Mouse (Mus musculus): ENCODE data around the gene Kif6.

Kif6 gene

DNA sequence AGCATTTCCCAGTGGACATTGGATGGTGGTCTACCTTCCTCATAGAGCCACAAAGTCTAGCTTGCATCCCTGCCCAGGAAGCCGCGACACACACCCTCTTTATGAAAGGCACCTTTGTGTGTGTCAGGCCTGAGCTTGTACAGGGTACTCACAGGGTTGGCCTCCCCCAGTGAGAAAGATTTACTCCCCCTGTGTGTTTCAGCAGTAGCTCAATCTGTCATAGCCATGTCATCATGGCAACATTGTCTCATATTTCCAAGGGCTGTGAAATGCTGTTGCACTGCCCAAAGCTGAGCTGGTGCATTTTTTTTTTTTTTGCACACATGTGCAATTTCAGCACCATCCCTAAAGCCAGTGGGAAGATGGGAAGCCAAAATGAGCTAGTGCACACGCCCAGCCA lies 224.3 kb downstream of the Kif6 start:
- DNase-seq (ENCODE audit: low read depth, low spot score), result no peak

DNA sequence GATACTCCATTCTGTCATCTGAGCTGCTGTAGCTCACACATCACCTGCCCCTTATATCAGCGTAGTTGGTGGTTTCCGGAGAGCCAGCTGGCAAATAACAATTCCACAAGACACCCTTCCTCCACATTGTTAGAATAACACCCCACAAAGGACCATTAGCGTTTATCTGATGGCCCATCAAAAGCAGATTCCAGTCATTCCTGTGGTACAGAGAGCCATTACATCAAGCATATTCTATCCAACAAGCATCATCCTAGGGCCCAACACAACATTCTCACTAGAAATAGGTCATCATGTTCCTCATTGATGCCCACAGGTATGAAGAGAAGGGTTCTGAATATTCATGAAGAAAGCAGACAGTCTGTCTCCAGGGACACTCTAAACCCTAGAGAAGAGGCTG lies 236.3 kb downstream of the Kif6 start:
- DNase-seq (ENCODE audit: low read depth, low spot score), result no peak

DNA sequence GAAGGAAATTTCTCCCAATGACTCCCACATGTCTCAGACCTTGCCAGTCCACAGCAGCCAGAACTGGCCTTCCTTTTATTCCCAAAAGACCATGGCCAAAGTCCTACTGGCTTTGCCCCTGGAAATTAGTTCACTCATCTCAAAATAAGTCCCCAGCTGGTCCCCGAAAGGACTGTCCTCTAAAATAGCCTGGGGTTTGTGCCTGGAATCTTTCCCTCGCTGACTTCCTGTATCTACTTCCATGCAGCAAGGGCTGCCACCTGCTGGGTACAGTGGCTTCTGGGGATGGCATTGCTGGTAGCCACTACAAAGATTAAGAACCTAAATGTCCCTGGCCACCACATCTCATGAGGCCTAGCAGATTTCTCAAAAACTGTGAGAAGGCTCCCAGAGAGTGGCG lies 237.2 kb downstream of the Kif6 start:
- no peak for DNase-seq (ENCODE audit: low read depth, low spot score)

DNA sequence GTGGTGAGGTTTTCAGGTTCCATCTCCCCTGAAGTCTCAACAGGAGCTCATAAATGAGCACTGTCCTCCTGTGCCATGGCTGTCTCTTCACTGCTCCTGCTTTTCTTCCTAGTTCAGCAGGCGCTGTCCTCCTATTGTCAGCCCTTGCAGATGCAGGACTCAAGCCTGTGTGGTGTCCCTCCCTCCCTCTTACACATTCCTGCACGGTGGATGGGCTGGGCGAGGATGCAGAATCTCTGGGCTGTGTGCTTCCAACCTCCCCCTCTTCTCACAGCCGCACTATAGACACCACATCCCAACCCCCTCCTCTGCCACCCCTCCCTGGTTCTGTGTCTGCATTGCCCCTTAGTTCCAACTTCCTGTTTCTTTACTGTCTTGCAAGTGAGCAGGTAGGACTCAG lies 240.8 kb downstream of the Kif6 start:
- no peak for DNase-seq (ENCODE audit: low read depth, low spot score)

DNA sequence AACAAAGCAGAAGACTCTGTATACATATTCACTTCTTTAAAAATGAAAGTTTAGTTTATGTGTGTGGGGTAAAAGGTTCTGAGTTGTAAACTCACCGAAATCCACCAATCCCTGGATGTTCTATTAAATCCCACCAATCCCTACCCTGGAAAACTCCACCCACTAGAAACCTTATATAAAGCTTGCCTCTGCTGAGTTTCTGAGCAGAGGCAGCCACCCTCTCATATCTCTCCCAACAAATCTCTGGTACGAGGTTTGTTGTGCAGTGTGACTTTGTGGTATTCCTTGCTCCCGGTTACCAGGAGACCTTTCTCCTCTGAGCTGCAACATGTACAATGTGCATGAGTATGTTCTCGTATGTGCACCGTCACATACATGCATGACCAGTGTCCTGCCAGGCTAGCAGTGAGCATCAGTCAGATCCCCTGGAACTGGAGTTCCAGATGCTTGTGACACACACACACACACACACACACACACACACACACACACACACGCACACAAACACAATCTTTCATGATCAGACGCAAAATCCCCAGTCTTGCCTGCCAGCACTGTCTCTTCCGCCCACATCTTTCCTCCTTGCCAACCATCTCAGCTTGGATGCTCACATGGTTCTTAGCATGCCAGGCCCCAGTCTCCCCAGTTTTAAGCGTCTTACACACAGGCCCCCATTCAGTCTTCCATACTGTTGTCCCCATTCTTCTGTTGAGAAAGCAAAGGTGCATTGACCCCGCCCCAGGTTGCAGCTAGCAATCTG lies 245.3 kb downstream of the Kif6 start:
- DNase-seq (ENCODE audit: low read depth, low spot score), result no peak

DNA sequence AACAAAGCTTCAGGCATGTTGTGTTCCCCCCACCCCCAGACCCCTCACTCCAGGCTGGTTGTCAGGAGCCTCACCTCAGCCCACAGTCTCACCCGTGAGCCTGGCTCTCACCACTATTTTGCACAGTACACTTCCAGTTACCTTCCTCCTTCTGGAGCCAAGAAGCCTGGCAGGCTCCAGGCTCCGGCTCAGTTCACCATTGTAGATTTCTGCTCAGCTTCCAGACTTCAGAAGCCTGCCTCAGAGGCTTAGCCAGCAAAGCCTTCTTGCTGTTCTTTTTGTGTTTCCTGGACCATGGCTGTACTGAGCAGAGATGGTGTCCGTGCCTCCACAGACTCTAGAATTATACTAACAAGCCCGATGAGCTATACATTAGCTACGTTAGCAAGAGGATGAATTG lies 248.7 kb downstream of the Kif6 start:
- DNase-seq (ENCODE audit: low read depth, low spot score), result no peak

DNA sequence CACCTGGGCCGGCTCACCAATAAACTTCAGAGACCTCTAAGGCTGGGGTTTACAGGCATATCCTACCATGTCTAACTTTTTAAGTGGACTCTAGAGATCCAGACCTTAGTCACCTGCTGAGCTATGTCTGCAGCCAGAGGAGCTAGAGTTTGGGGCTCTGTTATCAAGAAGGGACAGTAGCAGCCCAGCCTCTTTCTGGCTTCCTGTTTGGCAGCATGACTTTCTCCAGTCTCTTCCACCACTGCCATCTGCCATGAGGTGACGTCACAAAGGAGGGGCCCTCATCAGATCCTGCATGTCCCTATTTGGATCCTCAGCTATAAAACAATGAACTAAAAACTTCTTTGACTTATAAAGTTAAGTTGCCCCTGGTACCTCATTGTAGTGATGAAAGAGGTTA lies 250.7 kb downstream of the Kif6 start:
- no peak for DNase-seq (ENCODE audit: low read depth, low spot score)

DNA sequence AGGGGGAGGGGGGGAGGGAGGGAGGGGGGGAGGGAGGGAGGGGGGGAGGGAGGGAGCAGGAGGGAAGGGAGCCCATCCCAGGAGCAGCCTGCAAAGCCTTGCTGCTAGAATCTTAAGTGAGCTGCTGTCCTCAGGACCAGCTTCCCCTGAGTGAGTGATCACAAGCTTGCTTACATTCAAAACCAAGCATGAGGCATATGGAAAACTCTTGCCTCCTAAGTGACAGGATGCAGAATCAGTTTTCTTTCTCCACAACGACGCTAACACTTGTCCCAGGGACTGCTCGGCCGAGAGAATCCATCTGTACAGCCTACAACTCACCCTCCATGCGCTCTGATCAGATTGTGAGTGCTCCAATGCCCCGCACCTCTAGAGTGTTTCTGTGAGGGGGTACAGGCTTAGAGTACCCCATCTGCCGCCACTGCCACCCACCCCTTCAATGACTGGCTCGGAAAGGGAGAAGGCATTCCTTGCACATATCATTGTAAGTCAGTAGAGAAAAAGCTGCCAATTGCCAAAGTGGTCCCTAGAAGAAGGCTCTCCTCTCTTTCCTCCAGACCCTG lies 251.8 kb downstream of the Kif6 start:
- no peak for DNase-seq (ENCODE audit: low read depth, low spot score)

DNA sequence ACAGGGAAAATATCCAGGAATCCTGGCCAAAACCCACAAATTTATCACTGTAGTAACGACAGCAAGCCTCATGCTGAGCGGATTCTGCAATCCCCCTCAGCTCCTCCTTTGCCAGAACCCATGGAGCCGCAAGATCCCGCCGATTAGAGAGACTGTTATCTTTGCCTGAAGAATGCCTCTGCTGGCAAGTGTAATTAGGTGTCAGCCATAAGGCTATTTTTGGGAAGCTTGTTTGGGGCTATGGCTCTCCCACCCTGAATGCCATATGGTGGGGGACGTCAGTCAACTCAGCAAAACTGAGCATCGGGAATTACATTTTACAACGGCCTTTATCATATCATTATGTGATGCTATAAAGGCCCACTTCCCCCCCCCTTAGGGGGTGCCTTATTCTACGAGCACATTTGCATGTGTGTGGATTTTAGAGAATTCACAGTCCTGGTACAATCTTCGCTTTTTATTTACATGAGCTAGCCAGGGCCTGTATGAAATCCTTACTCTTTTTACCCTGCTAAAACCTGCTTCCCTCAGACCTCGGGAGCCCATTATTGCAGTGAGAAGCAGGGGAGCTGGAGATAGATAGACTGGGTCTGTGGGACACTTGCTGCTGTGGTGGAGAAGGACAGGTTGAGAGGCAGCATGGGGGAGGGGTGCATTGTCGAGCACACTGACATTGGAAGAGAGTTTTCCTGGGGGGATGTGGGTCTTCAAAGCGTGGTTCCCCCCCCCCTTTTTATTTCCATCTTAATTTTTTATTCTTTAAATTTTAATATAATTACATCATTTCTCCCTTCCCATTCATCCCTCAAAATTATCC lies 252.6 kb downstream of the Kif6 start:
- no peak for DNase-seq (ENCODE audit: low read depth, low spot score)

DNA sequence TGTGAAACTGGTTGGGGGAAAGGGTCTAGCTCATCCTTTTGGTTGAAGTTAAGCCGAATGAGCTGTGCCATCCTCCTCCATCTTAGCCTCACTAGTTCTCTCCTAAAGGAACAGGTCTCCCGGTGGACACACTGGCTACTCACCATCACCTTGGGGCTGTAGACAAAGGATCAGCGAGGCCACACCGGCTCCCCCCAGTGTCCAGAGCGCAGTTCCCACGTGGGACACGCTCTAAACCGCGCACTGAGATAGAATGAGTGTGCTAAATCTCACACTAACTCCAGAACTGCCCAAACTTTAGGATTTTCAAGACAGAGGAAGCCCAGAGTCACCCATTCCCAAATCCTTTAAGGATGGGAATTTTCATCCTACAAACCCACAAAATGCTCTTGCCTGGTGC lies 254.3 kb downstream of the Kif6 start:
- DNase-seq (ENCODE audit: low read depth, low spot score), result no peak

DNA sequence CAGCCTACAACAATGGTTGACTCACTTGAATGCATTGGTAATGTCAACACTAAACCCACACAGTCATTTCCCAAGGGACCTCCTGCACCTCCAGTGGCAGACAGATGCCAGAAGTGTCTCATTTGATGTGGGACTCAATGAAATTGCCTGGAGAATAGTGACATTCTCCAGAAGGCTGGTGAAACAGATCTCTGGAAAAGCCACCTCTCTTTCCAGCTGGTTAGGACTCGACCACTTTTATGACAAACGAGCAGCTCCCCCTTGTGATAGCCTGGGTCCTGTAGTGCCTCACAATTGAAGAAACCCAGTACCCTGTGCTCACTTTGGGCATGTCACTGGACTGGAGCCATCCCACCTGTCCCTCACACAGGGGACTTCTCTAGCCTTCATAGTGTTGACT lies 257.4 kb downstream of the Kif6 start:
- DNase-seq (ENCODE audit: low read depth, low spot score), result no peak

DNA sequence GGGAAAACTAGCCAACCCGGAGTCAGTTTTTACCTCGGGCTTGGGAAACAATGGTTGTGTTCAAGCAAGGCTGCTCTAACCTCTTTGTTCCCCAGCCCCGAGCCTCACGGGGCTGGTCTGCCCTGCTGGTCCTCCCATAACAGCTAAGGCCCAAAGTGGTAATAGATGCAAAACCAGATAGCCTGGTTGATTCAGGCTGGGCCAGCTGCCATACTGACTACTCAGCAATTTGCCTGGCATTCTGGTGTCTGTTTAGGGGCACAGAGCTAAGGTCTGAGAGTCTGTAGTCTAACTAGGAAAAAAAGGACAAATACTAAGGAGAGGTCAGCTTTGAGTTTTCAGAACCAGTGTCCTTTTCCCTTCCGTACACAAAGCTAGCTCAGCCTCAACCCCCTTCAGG lies 259.8 kb downstream of the Kif6 start:
- no peak for DNase-seq (ENCODE audit: low read depth, low spot score)

DNA sequence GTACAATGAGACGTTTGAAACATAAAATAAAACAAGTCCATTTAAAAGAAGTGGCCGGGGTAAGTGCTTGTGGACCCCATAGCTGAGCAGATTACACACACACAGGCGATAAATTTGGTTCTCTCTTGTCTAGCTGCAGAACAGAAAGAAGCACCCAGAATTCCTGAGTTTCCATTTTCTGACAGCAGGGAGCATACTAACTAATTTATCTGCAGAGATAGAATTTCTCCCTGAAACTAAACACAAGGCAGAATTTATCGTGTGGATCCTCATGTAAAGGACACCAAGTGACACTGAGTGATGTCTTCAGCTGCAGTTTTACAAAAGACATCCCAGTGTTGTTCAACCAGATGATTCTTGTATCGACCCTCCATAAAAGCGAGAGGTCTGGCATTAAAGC lies 260.5 kb downstream of the Kif6 start:
- DNase-seq (ENCODE audit: low read depth, low spot score), result no peak

DNA sequence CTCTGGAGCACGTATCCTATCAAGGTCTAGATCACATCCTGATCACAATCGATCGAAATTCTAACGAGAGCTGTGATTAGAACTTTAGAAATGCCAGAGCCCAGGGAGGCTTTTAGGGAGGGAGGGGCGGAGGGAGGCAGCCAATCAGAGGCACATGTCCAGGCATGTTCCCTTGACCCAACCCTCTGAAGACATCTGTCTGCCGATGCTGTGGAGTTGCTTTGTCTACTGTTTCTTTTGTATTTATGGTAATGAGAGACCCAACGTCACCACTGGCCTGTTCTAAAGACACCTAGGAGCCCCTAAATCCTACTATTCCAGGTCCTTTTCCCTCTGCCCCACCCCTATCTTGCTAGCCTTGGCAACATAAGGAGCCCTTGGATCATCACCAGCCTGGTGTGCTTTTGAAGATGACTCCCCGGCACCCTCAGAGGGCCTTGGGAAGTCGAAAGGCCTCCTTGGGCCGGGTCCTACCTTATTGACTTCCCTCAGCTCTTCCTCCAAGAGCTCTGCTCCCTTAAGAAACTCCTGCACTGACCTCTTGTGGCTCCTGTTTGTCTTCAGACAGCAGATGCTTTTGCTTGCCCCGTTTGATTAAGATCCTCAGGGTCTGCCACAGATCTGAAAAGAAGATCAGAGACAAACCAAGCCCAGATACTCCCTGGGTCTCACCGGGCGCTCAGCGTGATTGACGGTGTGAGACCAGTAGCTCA lies 261.2 kb downstream of the Kif6 start:
- no peak for DNase-seq (ENCODE audit: low read depth, low spot score)

DNA sequence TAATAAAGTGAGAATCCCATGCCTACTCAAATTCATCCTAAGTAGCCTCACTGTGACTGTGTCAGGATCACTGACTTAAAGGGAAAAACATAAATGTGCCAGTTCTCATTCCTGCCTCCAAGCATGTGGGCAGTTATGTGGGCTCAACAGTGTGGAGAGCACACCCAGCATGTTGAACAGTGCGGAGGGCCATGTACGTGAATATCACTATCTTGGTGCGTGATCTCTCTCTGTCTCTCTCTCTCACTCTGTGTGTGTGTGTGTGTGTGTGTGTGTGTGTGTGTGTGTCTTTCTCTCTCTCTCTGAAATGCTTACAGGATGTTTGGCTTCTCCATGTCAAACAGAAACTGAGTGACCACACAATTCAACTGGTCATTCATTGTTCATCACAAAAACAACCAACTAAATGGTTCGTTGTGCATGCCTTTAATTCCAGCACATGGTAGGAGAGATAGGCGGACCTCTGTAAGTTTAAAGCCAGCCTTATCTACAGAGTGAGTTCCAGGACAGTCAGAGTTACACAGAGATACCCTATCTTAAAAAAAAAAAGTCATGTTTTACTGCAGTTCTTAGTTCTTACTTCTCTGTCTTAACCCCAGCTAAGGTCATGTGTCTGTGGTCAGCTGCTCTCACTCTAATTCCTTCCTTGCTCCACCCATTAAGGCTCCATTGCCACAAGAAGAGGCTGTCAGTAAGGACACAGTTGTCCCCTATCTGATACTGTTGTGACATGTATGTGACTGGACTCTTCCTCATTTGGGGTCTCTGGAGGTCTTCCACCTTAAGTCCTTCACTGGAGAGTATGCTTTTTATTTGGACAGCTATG lies 266.2 kb downstream of the Kif6 start:
- DNase-seq (ENCODE audit: low read depth, low spot score), result no peak

DNA sequence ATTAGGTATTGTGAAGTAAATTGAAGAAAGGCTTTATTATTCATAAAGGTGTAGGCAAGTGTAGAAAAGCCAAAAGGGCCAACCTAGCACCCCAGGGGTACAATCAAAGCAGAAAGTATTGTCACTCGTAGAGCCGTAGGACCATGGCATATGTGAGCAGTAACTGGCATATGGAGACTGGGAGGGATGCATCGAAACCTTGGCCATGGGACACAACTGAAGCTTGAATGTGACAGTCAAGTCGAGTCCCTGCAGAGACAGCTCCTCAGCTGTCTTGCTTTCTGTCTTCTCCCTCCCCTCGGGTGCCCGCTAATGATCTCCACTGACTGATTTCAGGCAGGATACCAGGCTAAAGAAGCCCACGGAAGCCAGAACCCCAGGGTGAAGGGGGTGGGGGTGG lies 266.9 kb downstream of the Kif6 start:
- DNase-seq (ENCODE audit: low read depth, low spot score), result no peak

DNA sequence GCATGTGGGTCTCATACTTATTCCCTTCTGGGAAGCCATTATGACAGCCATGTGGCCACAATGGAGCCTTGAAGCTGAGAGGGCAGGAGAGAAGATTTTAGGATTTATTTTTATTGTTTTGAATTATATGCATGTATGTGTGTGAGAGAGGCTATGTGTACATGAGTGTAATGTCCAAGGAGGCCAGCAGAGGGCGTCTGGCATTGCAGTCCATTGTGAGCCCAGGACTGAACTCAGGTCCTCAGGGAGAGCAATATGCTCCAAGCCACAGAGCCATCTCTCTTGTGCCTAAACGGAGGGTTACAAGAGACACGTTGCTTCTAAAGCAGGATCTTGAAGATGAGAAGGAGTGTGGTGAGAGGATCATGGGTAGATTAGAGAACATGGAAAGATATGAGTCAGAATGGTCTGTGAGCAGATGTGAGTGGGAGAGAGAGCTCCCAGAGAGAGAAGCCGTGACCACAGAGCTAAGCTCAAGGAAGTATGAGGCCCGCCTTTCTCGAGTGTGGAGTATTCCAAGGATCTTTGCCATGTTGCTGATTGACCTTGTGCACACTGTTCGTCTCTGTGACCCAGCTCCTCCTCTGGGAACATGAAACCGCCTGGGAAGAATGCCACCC lies 268.3 kb downstream of the Kif6 start:
- no peak for DNase-seq (ENCODE audit: low read depth, low spot score)

DNA sequence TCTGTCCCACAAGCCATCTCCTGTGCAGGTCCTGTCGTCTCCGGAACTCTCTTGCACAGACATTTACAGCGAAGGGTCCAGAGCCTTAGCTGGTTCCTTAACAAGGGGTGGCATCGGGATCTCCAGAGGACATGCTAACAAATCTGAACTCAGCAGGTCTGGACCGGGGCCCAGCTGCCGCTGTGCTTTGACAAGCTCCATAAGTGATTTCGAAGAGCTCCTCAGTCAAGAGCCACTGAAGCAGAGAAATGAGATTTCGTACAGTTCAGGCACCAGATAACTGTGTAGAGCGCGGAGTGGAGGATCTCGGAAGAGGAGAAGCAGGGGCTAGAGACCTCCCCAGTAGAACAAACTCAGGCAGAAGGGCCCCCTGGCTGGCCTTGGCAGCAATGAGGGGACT lies 270.1 kb downstream of the Kif6 start:
- no peak for DNase-seq (ENCODE audit: low read depth, low spot score)

DNA sequence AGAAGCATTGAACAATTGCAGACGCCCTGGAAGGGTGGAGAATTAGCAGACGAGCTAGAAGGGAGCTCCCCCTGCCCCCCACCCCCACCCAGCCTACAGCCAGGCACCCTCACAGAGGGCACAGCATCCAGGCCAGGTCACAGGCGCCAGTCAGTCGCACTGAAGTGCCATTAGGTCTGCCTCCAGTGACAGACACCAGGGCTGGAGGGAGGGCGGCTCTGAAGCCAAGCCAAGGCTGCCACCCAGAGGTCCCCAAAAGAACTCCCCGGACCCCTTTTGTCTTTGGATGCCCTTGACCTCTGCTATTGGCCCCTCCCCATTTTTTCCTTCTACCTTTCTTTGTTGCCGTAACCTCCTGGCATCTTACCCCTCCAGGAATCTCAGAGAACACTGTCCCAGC lies 274.7 kb downstream of the Kif6 start:
- DNase-seq (ENCODE audit: low read depth, low spot score), result no peak

DNA sequence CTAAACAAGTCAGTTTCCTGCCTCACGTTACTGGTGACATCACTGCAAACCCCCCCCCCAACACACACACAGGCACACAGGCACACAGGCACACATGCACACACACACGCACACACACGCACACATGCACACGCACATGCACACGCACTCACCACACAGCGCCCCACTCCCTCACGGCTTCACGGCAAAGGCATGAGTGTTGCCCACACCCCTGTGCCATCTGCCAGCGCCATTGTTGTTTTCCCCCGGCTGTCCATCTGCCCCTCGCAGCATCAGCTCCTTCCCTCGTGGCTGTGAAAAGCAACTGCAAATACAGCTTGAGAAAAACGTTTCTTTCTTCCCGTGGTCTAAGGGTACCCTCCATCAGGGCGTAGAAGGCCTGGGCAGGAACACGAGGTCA lies 275.9 kb downstream of the Kif6 start:
- no peak for DNase-seq (ENCODE audit: low read depth, low spot score)

DNA sequence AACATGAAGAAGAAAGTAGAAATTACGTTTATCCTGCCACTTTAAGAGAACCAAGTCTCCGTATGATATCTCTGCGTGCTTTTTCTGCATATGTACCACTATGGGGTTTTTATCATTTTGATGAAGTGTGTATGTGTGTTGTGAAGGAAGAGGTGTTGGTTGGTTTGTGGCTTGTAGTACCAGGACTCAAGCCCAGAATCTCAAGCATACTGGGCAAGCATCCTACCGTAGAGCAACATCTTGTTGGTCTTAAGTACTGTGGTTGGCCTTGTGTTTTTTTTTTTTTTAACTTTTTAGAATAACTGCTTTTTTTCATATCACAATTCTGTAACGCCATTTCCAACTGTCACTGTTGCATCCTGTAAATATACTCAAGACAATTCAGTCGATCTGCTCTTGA lies 277.5 kb downstream of the Kif6 start:
- no peak for DNase-seq (ENCODE audit: low read depth, low spot score)
